Mouse (Mus musculus) lung, postnatal 0 days (tissue): ENCODE results near the gene Arsg. TPM values are rescaled to one million over a fixed set of nuclear protein-coding genes. Genes with fewer than 3 reads are reported as not detected.

Source experiments
- ATAC-seq: fragments of 200-750 bp; cut with Nextera tagmentation; 2 replicates; pipeline ENCODE4 v1.8.0; 2017; ENCODE audit warnings: moderate library complexity
- DNase-seq: peaks from one replicate; pipeline ENCODE4 v3.0.0-alpha.2; 2016; ENCODE audit warnings: low spot score
- H3K27ac ChIP-seq: fragments of 300-500 bp; sonication (generic); 2 replicates; pipeline ENCODE4 v1.5.1; 2014; ENCODE audit warnings: antibody characterized with exemption, mild to moderate bottlenecking, low read length, mixed read lengths
- H3K27me3 ChIP-seq: fragments of 300-500 bp; sonication (generic); replicated peaks from 2 replicates; pipeline ENCODE4 v1.6.1; 2014; ENCODE audit warnings: low read length, mixed read lengths; ENCODE audit not compliant: insufficient read depth
- H3K36me3 ChIP-seq: fragments of 300-500 bp; sonication (generic); 2 replicates; pipeline ENCODE4 v1.6.1; 2014; ENCODE audit warnings: low read length, mixed read lengths; ENCODE audit not compliant: insufficient read depth
- H3K4me1 ChIP-seq: fragments of 300-500 bp; sonication (generic); 2 replicates; pipeline ENCODE4 v1.6.1; 2014; ENCODE audit warnings: antibody characterized with exemption, low read depth, low read length, mixed read lengths; ENCODE audit not compliant: insufficient read depth
- H3K4me2 ChIP-seq: fragments of 300-500 bp; sonication (generic); replicated peaks from 2 replicates; pipeline ENCODE4 v1.6.1; 2014; ENCODE audit warnings: low read depth, mild to moderate bottlenecking, low read length, moderate library complexity, mixed read lengths
- H3K4me3 ChIP-seq: fragments of 300-500 bp; sonication (generic); 2 replicates; pipeline ENCODE4 v1.5.1; 2014; ENCODE audit warnings: low read depth, low read length
- H3K9ac ChIP-seq: fragments of 300-500 bp; sonication (generic); replicated peaks from 2 replicates; pipeline ENCODE4 v1.6.1; 2014; ENCODE audit warnings: low read depth, mild to moderate bottlenecking
- H3K9me3 ChIP-seq: fragments of 300-500 bp; sonication (generic); 2 replicates; pipeline ENCODE4 v1.6.1; 2016; ENCODE audit warnings: low read length, mixed read lengths
- CTCF ChIP-seq: IDR thresholded peaks from 2 replicates; pipeline ENCODE4 v1.5.1; 2016; ENCODE audit warnings: antibody characterized with exemption, mild to moderate bottlenecking
- EP300 ChIP-seq: IDR thresholded peaks from 2 replicates; pipeline ENCODE4 v1.6.1; 2016; ENCODE audit warnings: antibody characterized with exemption, mild to moderate bottlenecking, control low read depth
- WGBS: fragments of 180-500 bp; shearing (Covaris S2); extraction: QIAGEN DNeasy Blood & Tissue Kit; methylation state at CpG from one replicate; pipeline ENCODE4 v1.1.7; 2014; 5-methylcytosine and 5-hydroxymethylcytosine counted together
- polyA plus RNA-seq: library from polyadenylated mRNA; unstranded; fragments of >200 nt; fragmentation: Nextera tagmentation; extraction: Ambion mirVana; gene quantifications from 2 replicates; pipeline ENCODE4 v1.2.1, GENCODE M21; 2015

Arsg gene
- polyA plus RNA-seq, 1 experiment from 2014 or later, result 7.1 TPM

- Histone ChIP-seq H3K27ac (no peak overlapping the region), H3K9ac (no peak overlapping the region), H3K36me3 (no peaks in the 10 kb centered on the region), H3K27me3 (peaks cover 8% of the 10 kb centered on the region; the same call in 1 of the 2 replicates), H3K4me2 (no peak overlapping the region), H3K4me3 (no peak overlapping the region), H3K4me1 (peaks cover 4% of the 10 kb centered on the region; the same call in 1 of the 2 replicates), H3K9me3 (no peaks in the 10 kb centered on the region)
- no peak for TF ChIP-seq CTCF
- no peak for TF ChIP-seq EP300
- ATAC-seq (no peak), DNase-seq (no peak)
- 54% methylated on average over 6 of the region's 6 CpGs for WGBS
Observed at GRCm38 (mm10) chr11:109476653-109477052, 3.5 kb downstream of the Arsg start.

- H3K4me1 ChIP-seq, result 0 out of 2 replicates have a peak, but pooled peaks cover 2% of the 10 kb centered on the region
- H3K27me3 ChIP-seq, result peaks cover 8% of the 10 kb centered on the region; the same call in 1 of the 2 replicates
- no peak overlapping the region for H3K27ac ChIP-seq
- no peak for DNase-seq
- no peak overlapping the region for H3K4me2 ChIP-seq
- no peak overlapping the region for H3K9ac ChIP-seq
- ATAC-seq, result no peak
- H3K9me3 ChIP-seq, result no peaks in the 10 kb centered on the region
- TF ChIP-seq EP300 (no peak), CTCF (no peak)
- H3K4me3 ChIP-seq, result no peak overlapping the region
- 46% methylated on average over 16 of the region's 16 CpGs for WGBS
- H3K36me3 ChIP-seq, result no peaks in the 10 kb centered on the region
Observed at GRCm38 (mm10) chr11:109477606-109478380, 4.6 kb downstream of the Arsg start.

GRCm38 (mm10) chr11:109479575-109480285 is 6.6 kb downstream of the Arsg start:
- 64% methylated on average over 16 of the region's 16 CpGs for WGBS
- DNase-seq (peak; percentile 21), ATAC-seq (no peak)
- no peak for TF ChIP-seq CTCF
- no peak for TF ChIP-seq EP300
- Histone ChIP-seq H3K27me3 (no peaks in the 10 kb centered on the region), H3K4me1 (no peaks in the 10 kb centered on the region), H3K4me3 (no peak overlapping the region), H3K9ac (no peak overlapping the region), H3K27ac (no peak overlapping the region), H3K4me2 (no peak overlapping the region), H3K9me3 (no peaks in the 10 kb centered on the region), H3K36me3 (no peaks in the 10 kb centered on the region)

GRCm38 (mm10) chr11:109480440-109480839 is 7.3 kb downstream of the Arsg start:
- H3K4me3 ChIP-seq, result no peak overlapping the region
- H3K4me2 ChIP-seq, result no peak overlapping the region
- H3K4me1 ChIP-seq, result no peaks in the 10 kb centered on the region
- 73% methylated on average over 8 of the region's 8 CpGs for WGBS
- H3K27ac ChIP-seq, result no peak overlapping the region
- no peaks in the 10 kb centered on the region for H3K27me3 ChIP-seq
- peak; percentile 17 for DNase-seq
- no peaks in the 10 kb centered on the region for H3K9me3 ChIP-seq
- no peak overlapping the region for H3K9ac ChIP-seq
- no peak for TF ChIP-seq EP300
- no peak for ATAC-seq
- H3K36me3 ChIP-seq, result no peaks in the 10 kb centered on the region

- no peaks in the 10 kb centered on the region for H3K4me1 ChIP-seq
- H3K4me2 ChIP-seq, result no peak overlapping the region
- no peak overlapping the region for H3K27ac ChIP-seq
- ATAC-seq (no peak), DNase-seq (peak; percentile 22)
- no peak overlapping the region for H3K4me3 ChIP-seq
- H3K9ac ChIP-seq, result no peak overlapping the region
- no peaks in the 10 kb centered on the region for H3K36me3 ChIP-seq
- H3K27me3 ChIP-seq, result no peaks in the 10 kb centered on the region
- H3K9me3 ChIP-seq, result no peaks in the 10 kb centered on the region
- 83% methylated on average over 15 of the region's 15 CpGs for WGBS
- TF ChIP-seq CTCF, result no peak
- no peak for TF ChIP-seq EP300
Observed at GRCm38 (mm10) chr11:109485398-109486045, 12.3 kb downstream of the Arsg start.

- Histone ChIP-seq H3K4me1 (no peaks in the 10 kb centered on the region), H3K4me2 (no peak overlapping the region), H3K36me3 (no peaks in the 10 kb centered on the region), H3K4me3 (no peak overlapping the region), H3K27me3 (no peaks in the 10 kb centered on the region), H3K9ac (no peak overlapping the region), H3K27ac (no peak overlapping the region), H3K9me3 (no peaks in the 10 kb centered on the region)
- DNase-seq (peak; percentile 36), ATAC-seq (no peak)
- TF ChIP-seq CTCF (no peak), EP300 (no peak)
- WGBS, result 21% methylated on average over 1 of the region's 1 CpGs
Observed at GRCm38 (mm10) chr11:109487111-109487510, 13.9 kb downstream of the Arsg start.
